Mouse (Mus musculus): ENCODE measurements around the gene Reg4.

DNA sequence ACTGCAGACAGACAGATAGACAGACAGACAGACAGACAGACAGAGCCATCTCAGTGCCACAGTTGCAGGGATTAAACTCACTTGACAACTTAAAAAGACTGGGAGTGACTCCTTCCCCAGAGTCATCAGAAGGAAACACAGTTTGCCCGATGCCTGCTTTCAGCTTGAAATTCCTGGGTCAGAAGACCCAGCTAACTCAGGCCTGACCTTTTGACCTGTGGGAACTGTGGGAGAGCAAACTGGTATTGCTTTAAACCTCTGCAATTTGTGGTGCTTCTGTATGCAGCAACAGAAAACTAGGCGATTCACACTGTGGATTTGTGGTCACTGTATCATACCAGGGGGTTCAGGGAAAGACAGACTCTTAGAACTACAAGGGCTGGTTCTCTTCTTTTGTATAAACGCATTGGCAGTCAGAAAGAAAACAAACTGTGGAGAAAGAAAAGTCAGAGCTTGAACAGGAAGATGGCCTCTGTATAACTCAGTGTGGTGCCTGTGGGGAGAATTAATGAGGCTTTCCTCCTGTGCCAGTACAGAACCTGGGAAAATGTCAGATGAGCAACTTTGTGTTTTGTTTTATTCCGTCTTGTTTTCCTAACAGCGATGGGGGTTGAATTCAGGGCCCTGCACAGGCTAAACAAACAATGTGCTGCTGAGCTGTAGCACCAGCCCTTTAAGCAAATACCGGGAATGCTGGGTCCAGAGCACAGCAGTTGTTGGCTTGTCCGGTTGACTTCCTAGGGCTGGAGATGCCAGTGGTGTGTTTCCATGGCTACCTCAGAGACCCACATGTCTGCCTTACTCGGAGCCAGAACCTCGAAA lies 24.0 kb upstream of the Reg4 start:
- TF ChIP-seq CTCF (IDR thresholded peaks at IDR 0.05; ENCODE audit: low read depth, low read length) = no peak
- no peak for TF ChIP-seq POLR2A (IDR thresholded peaks at IDR 0.05; ENCODE audit: extremely low read depth, insufficient read depth, low read length)
